Mouse (Mus musculus): ENCODE results near the gene Dyrk3. TPM values are rescaled to one million over a fixed set of nuclear protein-coding genes. Genes with fewer than 3 reads are reported as not detected.
A peak's percentile ranks its signal among the peaks of the same experiment; 100 is the strongest.

The Dyrk3 gene
- polyA plus RNA-seq, 1 experiment from 2014 or later = 3.1 TPM

DNA sequence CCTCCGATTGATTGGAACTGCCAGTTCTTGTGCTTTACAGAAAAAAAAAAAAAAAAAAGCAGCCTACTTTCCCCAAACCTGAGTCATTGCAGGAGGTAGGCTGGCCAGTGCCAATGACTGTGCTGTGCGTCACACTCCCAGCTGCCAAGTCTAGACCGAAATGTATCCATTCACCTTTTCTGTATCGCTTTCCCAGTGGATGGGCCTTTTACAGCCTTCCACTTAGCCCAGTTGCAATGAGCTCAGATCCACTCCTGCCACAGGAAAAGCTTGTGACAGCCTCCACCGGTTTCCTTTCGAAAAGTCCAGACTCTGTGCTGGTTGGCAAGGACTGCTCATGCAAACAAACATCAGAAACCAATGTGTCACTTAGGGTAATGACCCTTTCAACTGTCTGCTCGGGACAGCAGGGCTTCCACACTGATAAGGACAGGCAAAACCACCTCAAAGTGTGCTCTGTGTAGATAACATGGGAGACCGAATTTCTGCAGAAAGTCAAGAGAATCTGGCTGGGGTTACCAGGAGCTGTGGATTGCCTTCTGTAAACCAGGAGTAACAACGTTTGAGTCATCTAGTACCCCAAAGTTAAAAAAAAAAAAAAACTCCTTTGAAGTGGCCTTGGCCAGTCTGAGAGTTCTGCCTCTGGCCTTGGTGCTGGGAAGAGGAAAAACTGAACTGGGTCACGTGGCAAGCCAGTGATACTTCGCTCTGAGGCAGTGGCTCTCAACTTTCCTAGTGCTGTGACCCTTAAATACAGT is 12.0 kb downstream of the Dyrk3 start:
- H3K4me1 ChIP-seq = no peaks in the 10 kb centered on the region
- WGBS = 58% methylated on average over 11 of the region's 11 CpGs
- no peak overlapping the region for H3K9ac ChIP-seq
- H3K27me3 ChIP-seq = no peaks in the 10 kb centered on the region
- no peak for ATAC-seq (ENCODE audit: insufficient number of reproducible peaks, low FRiP score, low TSS enrichment, low read depth)
- H3K4me3 ChIP-seq = no peak overlapping the region
- no peak overlapping the region for H3K27ac ChIP-seq
- no peak overlapping the region for H3K4me2 ChIP-seq
- H3K9me3 ChIP-seq = no peaks in the 10 kb centered on the region
- H3K36me3 ChIP-seq = peaks cover 15% of the 10 kb centered on the region

DNA sequence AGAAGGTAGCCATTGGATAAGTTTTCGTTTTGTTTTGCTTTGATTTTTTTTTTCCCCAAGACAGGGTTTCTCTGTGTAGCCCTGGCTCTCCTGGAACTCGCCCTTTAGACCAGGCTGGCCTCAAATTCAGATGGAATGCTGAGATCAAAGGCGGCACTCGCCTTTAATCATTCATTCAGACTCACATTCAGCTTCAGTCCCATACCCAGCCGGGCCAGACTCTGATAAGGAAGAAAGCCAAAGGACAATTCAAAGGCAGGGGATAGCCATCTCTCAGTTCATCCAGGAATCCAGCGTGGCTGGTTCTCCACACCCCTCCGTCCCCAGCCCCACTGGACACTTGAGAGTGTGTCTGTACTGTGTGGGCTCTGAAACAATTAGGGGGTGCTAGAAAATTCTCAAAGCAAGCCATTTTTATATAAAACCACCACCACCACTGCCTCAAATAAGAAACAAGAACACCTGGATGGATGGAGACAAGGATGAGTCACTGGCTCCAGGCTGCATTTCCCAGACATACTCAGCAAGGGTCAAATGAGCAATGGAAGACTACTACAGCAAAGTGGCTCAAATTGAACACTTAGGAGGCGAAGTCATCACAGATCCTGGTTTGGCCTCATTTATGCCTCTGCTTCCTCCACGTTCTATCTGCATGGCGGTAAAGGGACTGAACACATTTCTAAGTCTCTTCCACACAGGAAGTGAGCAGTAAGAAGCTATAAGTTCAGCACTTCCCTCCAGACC is 14.4 kb downstream of the Dyrk3 start:
- no peaks in the 10 kb centered on the region for H3K4me1 ChIP-seq
- H3K4me3 ChIP-seq = no peak overlapping the region
- WGBS = 57% methylated on average over 10 of the region's 10 CpGs
- no peak overlapping the region for H3K4me2 ChIP-seq
- no peaks in the 10 kb centered on the region for H3K27me3 ChIP-seq
- ATAC-seq (ENCODE audit: insufficient number of reproducible peaks, low FRiP score, low TSS enrichment, low read depth) = no peak
- no peak overlapping the region for H3K9ac ChIP-seq
- H3K36me3 ChIP-seq = 0 out of 2 replicates have a peak, but pooled peaks cover 2% of the 10 kb centered on the region
- H3K27ac ChIP-seq = no peak overlapping the region
- H3K9me3 ChIP-seq = no peaks in the 10 kb centered on the region

DNA sequence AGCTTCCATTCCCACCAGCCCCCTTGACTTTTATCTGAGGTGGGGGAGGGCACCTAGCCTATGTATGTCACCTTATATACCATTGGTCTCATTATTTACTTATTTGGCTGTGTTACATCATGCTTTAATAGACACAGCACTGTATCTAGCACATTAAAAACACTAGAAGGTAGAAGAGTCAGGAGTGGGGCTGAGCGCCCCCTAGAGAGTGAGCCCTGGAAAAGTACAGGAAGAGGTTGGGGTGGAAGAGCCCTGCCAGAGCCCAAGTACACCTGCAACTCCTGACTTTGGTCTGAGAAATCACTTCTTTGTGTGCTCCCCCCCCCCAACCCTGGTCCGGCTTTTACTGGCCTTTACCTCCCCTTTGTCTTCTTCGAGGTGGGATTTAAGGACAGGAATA is 16.2 kb downstream of the Dyrk3 start:
- Histone ChIP-seq H3K9me3 (no peaks in the 10 kb centered on the region), H3K4me2 (no peak overlapping the region), H3K4me1 (no peaks in the 10 kb centered on the region), H3K9ac (no peak overlapping the region), H3K36me3 (no peaks in the 10 kb centered on the region), H3K27ac (no peak overlapping the region), H3K27me3 (no peaks in the 10 kb centered on the region), H3K4me3 (no peak overlapping the region)
- ATAC-seq (ENCODE audit: insufficient number of reproducible peaks, low FRiP score, low TSS enrichment, low read depth) = no peak
- 41% methylated on average over 3 of the region's 3 CpGs for WGBS

DNA sequence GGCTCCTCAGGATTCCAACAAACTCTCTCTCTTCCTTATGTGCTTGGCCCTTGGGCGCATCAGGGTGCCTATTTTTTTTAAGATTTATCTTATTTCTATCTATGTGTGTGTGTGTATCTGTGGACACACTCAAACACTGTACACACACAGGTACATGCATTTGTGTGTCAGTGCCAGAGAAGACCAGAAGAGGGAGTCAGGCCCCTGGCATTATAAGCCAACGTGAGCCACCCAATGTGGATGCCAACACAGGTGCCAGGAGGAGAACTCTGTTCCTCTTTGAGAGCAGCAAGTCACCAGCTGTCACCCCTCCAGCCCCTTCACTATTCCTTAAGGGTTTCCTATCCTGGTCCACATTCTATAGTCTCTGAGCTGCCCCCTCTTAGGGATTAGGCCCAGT is 19.1 kb downstream of the Dyrk3 start:
- 0 out of 2 replicates have a peak, but pooled peaks have one; percentile 32 for ATAC-seq (ENCODE audit: insufficient number of reproducible peaks, low FRiP score, low TSS enrichment, low read depth)
- no peaks in the 10 kb centered on the region for H3K9me3 ChIP-seq
- H3K4me3 ChIP-seq = no peak overlapping the region
- no peak overlapping the region for H3K4me2 ChIP-seq
- 70% methylated on average over 2 of the region's 2 CpGs for WGBS
- H3K27ac ChIP-seq = no peak overlapping the region
- H3K9ac ChIP-seq = no peak overlapping the region
- H3K36me3 ChIP-seq = no peaks in the 10 kb centered on the region
- no peaks in the 10 kb centered on the region for H3K27me3 ChIP-seq
- H3K4me1 ChIP-seq = peaks cover 8% of the 10 kb centered on the region; the same call in 1 of the 2 replicates

DNA sequence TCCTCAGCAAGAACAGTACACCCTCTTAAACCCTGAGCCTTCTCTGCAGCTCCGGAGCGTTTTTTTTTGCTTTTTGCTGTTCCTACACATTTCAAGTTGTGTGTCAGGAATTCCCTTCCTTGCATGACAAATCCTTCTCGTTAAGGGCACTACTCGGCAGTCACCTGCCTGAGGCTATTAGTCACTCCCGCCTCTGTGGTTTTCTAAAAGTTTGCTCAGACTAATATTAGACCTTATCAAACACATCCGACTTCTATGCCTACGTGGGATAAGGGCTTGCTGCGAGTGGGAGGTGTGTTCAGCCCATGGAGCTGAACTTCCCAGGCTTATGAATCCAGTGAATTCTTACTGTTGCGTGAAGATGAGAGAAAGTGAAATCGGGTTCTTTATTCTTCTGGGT is 19.6 kb downstream of the Dyrk3 start:
- peaks cover 8% of the 10 kb centered on the region; the same call in 1 of the 2 replicates for H3K4me1 ChIP-seq
- no peaks in the 10 kb centered on the region for H3K36me3 ChIP-seq
- H3K4me3 ChIP-seq = no peak overlapping the region
- 44% methylated on average over 10 of the region's 10 CpGs for WGBS
- no peaks in the 10 kb centered on the region for H3K27me3 ChIP-seq
- H3K9me3 ChIP-seq = no peaks in the 10 kb centered on the region
- H3K4me2 ChIP-seq = no peak overlapping the region
- ATAC-seq (ENCODE audit: insufficient number of reproducible peaks, low FRiP score, low TSS enrichment, low read depth) = no peak
- H3K27ac ChIP-seq = no peak overlapping the region
- H3K9ac ChIP-seq = no peak overlapping the region

DNA sequence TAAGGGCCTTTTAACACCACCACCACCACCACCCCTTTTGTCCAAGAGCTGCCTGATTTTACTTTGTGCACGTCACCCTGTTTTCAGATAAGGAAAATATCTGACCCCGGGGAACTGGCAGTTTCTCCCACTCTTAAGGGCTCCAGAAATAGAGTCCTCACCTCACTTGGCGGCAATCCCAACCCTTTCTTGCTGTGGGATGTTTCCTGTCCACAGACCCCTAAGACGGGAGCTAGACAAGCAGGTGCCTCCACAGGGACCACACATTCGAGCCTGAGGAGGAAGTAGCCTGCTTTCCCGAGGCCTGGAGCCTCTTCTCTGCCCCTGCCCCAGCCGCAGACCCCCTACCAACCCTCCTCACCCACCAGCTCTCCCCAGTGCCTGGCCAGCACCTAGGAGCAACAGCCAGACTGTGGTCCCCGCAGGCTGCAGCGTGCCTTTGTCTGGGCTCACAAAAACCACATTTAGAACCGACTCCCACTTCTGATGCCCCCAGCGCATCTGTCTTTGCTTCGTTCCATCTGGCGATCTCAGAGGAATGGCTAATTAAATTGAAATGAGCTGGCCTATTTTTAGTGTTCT is 21.6 kb downstream of the Dyrk3 start:
- H3K4me2 ChIP-seq = no peak overlapping the region
- peaks cover 14% of the 10 kb centered on the region for H3K4me1 ChIP-seq
- no peaks in the 10 kb centered on the region for H3K27me3 ChIP-seq
- no peak overlapping the region for H3K4me3 ChIP-seq
- ATAC-seq (ENCODE audit: insufficient number of reproducible peaks, low FRiP score, low TSS enrichment, low read depth) = no peak
- H3K9ac ChIP-seq = no peak overlapping the region
- H3K27ac ChIP-seq = no peak overlapping the region
- H3K36me3 ChIP-seq = no peaks in the 10 kb centered on the region
- no peaks in the 10 kb centered on the region for H3K9me3 ChIP-seq
- WGBS = 59% methylated on average over 13 of the region's 13 CpGs

DNA sequence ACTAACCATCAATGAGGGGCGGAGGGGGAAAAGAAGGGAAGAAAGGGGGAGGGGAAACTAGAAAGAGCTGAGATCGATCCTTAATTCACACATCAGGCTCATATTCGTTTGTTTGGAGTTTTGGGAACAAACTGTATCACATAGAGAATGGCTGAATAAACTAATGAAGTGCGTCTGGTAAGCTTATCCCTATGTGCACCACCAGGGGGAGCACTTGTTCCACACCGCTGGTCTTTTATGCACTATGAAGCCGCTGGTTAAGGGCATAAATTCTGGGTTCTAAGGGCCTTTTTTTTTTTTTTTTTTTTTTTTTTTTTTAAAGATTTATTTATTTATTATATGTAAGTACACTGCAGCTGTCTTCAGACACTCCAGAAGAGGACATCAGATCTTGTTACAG is 22.2 kb downstream of the Dyrk3 start:
- Histone ChIP-seq H3K9ac (no peak overlapping the region), H3K36me3 (no peaks in the 10 kb centered on the region), H3K27me3 (no peaks in the 10 kb centered on the region), H3K4me1 (peaks cover 16% of the 10 kb centered on the region), H3K4me3 (no peak overlapping the region), H3K9me3 (no peaks in the 10 kb centered on the region), H3K27ac (no peak overlapping the region), H3K4me2 (no peak overlapping the region)
- no peak for ATAC-seq (ENCODE audit: insufficient number of reproducible peaks, low FRiP score, low TSS enrichment, low read depth)
- WGBS = 11% methylated on average over 6 of the region's 6 CpGs

DNA sequence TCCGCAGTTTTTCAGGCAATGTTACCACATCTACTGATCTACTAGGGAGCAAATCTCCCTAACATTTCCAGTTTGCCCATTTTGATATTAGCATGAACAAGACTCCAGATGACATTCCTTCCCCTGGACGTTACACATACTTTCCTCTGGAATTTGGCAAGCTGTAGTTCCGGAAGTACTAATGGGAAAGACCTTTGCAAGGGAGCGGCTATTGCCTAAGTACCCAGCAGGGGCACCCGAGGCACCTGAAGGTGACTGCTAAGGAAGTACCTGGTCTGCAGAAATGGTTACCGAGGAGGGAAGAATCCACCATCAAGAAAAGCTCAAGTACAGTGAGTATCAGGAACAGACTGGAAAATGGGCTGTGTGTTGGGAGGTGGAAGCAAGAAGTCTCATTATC is 25.6 kb downstream of the Dyrk3 start:
- H3K9me3 ChIP-seq = no peaks in the 10 kb centered on the region
- peaks cover 34% of the 10 kb centered on the region for H3K4me1 ChIP-seq
- H3K4me3 ChIP-seq = no peak overlapping the region
- no peak overlapping the region for H3K9ac ChIP-seq
- no peak overlapping the region for H3K4me2 ChIP-seq
- H3K27ac ChIP-seq = 0 out of 2 replicates have a peak overlapping the region, but pooled peaks have one; percentile 4
- no peak for ATAC-seq (ENCODE audit: insufficient number of reproducible peaks, low FRiP score, low TSS enrichment, low read depth)
- H3K36me3 ChIP-seq = no peaks in the 10 kb centered on the region
- 22% methylated on average over 6 of the region's 6 CpGs for WGBS
- H3K27me3 ChIP-seq = no peaks in the 10 kb centered on the region

DNA sequence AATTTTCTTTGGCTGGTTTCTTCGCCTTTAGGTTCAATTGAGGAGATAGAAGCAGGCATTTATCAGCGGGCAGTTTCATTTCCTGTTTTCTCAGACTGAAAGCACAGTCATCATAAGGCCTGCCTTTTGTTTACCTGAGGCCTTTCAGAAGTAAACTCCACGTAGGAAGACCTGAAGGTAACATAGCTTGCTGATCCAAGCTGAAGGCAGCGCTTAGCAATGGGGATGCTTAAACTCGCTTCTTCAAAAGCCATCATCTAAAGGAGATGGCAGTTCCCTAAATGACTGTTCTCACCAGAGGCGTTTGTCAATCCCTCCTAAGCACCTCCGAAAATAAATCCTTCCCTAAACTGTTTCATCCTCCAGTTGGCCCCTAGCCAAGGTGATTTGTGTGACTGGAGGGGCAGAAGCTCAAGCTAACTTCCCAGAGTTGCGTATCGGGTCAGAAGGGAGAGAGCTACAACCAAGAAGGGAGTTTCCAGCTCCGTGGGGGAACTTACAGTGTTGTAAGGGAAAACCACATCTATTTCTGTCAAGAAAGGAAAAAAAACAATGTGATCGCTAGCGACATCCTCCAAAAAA is 27.5 kb downstream of the Dyrk3 start:
- 48% methylated on average over 12 of the region's 12 CpGs for WGBS
- ATAC-seq (ENCODE audit: insufficient number of reproducible peaks, low FRiP score, low TSS enrichment, low read depth) = no peak

DNA sequence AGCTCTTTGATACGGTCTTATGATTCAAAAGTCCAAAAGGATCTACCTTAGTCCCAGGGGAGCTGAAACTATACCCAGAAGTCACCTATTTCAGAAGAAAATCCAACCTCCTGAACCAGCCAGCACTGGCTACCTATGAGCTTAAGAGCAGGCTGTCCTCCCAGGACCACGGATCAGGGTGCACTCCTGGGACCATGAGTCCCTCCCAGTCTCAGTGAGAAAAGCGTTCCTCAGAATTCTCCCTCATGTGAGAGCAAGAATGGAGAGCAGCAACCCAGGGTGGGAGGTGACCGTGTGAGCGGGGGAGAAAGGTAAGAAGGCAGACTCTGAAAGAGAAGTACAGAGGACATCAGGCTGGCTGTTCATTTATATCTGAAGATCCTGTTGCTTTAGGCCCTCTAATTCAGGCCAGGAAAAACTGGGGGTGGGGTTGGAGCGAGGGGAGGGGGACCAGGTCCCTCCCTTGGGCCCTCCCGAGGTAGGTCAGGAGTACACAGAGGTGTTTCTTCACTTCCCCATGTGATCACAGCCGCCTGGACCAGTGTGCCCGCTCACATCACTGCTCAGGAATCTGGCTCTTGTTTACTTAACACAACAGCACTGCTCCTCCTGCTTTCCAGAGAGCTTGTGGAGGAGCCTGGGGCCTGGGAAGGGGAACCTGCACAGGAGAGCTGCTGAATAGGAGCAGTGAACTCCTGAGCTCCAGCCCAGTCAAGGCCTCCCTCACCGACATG is 30.4 kb downstream of the Dyrk3 start:
- peak; percentile 85 for ATAC-seq (ENCODE audit: insufficient number of reproducible peaks, low FRiP score, low TSS enrichment, low read depth)

More for the DNA sequence above, 27.5 kb downstream of the Dyrk3 start:
- H3K27me3 ChIP-seq = no peaks in the 10 kb centered on the region
- H3K9me3 ChIP-seq = no peaks in the 10 kb centered on the region
- peak overlapping the region; percentile 35; the same call in 1 of the 2 replicates for H3K27ac ChIP-seq
- H3K9ac ChIP-seq = no peak overlapping the region
- H3K4me1 ChIP-seq = peaks cover 29% of the 10 kb centered on the region
- no peak overlapping the region for H3K4me2 ChIP-seq
- H3K36me3 ChIP-seq = no peaks in the 10 kb centered on the region
- H3K4me3 ChIP-seq = no peak overlapping the region

DNA sequence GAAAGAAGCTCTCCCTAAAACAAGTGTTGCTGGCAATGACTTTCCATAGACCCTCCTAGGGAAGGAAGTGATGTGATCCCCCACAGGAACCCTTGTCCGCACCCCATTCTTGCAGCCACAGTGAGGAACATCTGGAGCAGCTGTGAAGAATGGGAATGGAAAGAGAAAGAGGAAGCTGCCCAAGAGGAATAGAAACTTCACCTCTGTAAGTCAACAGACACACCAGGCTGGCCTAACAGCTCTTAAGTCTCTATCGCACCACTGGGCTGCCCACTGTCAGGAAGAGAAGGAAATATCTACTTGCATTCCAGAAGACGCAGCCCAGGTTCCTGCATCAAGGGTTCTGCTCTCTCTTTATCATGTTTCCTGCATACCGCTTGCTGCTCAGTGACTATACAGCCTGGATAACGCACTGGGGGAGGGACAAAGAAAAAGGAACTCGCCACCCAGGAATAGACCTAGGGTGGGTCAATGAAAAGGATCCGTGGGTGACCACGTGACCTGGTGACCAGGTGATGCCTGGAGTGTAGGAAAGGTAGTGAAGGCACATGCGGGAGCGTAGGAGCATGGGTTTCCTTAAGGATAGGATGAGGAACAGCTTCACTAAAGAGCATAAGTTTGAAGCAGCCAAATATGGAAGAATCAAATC is 34.2 kb downstream of the Dyrk3 start:
- Histone ChIP-seq H3K4me1 (peaks cover 10% of the 10 kb centered on the region), H3K4me2 (no peak overlapping the region), H3K9me3 (no peaks in the 10 kb centered on the region), H3K4me3 (no peak overlapping the region), H3K9ac (no peak overlapping the region), H3K27me3 (no peaks in the 10 kb centered on the region), H3K36me3 (no peaks in the 10 kb centered on the region), H3K27ac (no peak overlapping the region)
- WGBS = 78% methylated on average over 10 of the region's 10 CpGs
- no peak for ATAC-seq (ENCODE audit: insufficient number of reproducible peaks, low FRiP score, low TSS enrichment, low read depth)

More for the DNA sequence above, 30.4 kb downstream of the Dyrk3 start:
- H3K4me2 ChIP-seq = no peak overlapping the region
- no peaks in the 10 kb centered on the region for H3K36me3 ChIP-seq
- H3K4me1 ChIP-seq = peaks cover 25% of the 10 kb centered on the region
- H3K27ac ChIP-seq = peak overlapping the region; percentile 85
- H3K4me3 ChIP-seq = no peak overlapping the region
- no peaks in the 10 kb centered on the region for H3K9me3 ChIP-seq
- H3K9ac ChIP-seq = no peak overlapping the region
- 43% methylated on average over 10 of the region's 10 CpGs for WGBS
- H3K27me3 ChIP-seq = no peaks in the 10 kb centered on the region

Data from limb, embryonic 15.5 days (tissue).